Mouse (Mus musculus) G1E (cell line): ENCODE data around the gene Rinl. TPM values are rescaled to one million over a fixed set of nuclear protein-coding genes. Genes with fewer than 3 reads are reported as not detected.

Experiments used
- ATAC-seq: 2 replicates; pipeline ENCODE4 v1.8.0; 2016; ENCODE audit warnings: mild to moderate bottlenecking; ENCODE audit not compliant: insufficient number of reproducible peaks, poor library complexity, low FRiP score, severe bottlenecking; ENCODE audit errors: extremely low read depth
- DNase-seq: peaks from one replicate; pipeline ENCODE4 v3.0.0; 2012; ENCODE audit warnings: low spot score
- H3K27me3 ChIP-seq: 2 replicates; pipeline ENCODE4 v1.6.1; 2012; ENCODE audit warnings: mild to moderate bottlenecking, low read length, inconsistent platforms; ENCODE audit not compliant: insufficient read depth
- H3K36me3 ChIP-seq: replicated peaks from 2 replicates; pipeline ENCODE3; 2012; ENCODE audit warnings: mild to moderate bottlenecking, inconsistent platforms
- H3K4me1 ChIP-seq: 2 replicates; pipeline ENCODE4 v1.6.1; 2012; ENCODE audit warnings: low read depth, low read length, inconsistent platforms, mixed read lengths; ENCODE audit not compliant: insufficient read depth
- H3K4me3 ChIP-seq: 2 replicates; pipeline ENCODE4 v1.5.1; 2012; ENCODE audit warnings: low read depth, mild to moderate bottlenecking, inconsistent platforms, low read length, moderate library complexity, mixed read lengths
- H3K9me3 ChIP-seq: replicated peaks from 2 replicates; pipeline ENCODE4 v1.6.1; 2012; ENCODE audit warnings: inconsistent platforms
- CTCF ChIP-seq: IDR thresholded peaks from 2 replicates; pipeline ENCODE4 v1.5.1; 2012; ENCODE audit warnings: low read depth, low read length, inconsistent platforms, mixed read lengths
- GATA1 ChIP-seq: IDR thresholded peaks from 2 replicates; pipeline ENCODE4 v1.6.1; 2012; ENCODE audit warnings: borderline replicate concordance, low read length, inconsistent platforms, mixed read lengths
- GATA2 ChIP-seq: IDR thresholded peaks from 2 replicates; pipeline ENCODE4 v1.6.1; 2012; ENCODE audit warnings: low read depth, low read length, inconsistent platforms, borderline replicate concordance
- POLR2AphosphoS5 ChIP-seq: IDR thresholded peaks from 2 replicates; pipeline ENCODE4 v1.6.1; 2012; ENCODE audit warnings: low read depth, low read length, inconsistent platforms; ENCODE audit not compliant: insufficient replicate concordance
- TAL1 ChIP-seq: conservative IDR thresholded peaks from 2 replicates; pipeline ENCODE4 v1.6.1; 2012; ENCODE audit warnings: low read depth, low read length, inconsistent platforms, mixed read lengths
- polyA plus RNA-seq: library from polyadenylated mRNA; stranded (reverse); fragments of >175 nt; gene quantifications from 2 replicates; pipeline ENCODE4 v1.2.3, GENCODE M21; 2012
- total RNA-seq, 2 experiments: library from RNA; stranded (forward) in 1 of 2; stranded (reverse) in 1 of 2; fragments of 200-1000 nt in 1 of 2; fragments of >200 nt in 1 of 2; fragmentation: Nextera tagmentation in 1 of 2; gene quantifications; 2 replicates each; pipeline ENCODE4 v1.2.3; 2014 to 2017

The Rinl gene
- total and polyA plus RNA-seq, 3 experiments = 1.4 to 1.8 (median 1.4) TPM

- Histone ChIP-seq H3K27me3 (no peaks in the 10 kb centered on the region), H3K9me3 (no peaks in the 10 kb centered on the region), H3K36me3 (peaks cover 68% of the 10 kb centered on the region), H3K4me1 (peaks cover 69% of the 10 kb centered on the region), H3K4me3 (no peak overlapping the region)
- no peak for ATAC-seq
- TF ChIP-seq GATA1 = no peak
- TF ChIP-seq GATA2 = no peak
- TF ChIP-seq CTCF = no peak
- TF ChIP-seq TAL1 = no peak
- TF ChIP-seq POLR2AphosphoS5 = no peak
- DNase-seq = no peak
These were observed 35.2 kb downstream of the Rinl start for GRCm38 (mm10) chr7:28823932-28824331.

GRCm38 (mm10) chr7:28824941-28825685 lies 36.3 kb downstream of the Rinl start, which contains the start of gene Ech1:
TSS of gene Ech1 (plus strand) at chr7:28825217.
- ATAC-seq (peak; percentile 41; the same call in 1 of the 2 replicates), DNase-seq (peak; percentile 65)
- peaks cover 66% of the 10 kb centered on the region for H3K36me3 ChIP-seq
- TF ChIP-seq POLR2AphosphoS5 = no peak
- TF ChIP-seq GATA1 = no peak
- no peak for TF ChIP-seq GATA2
- no peak for TF ChIP-seq CTCF
- TF ChIP-seq TAL1 = no peak
- H3K27me3 ChIP-seq = no peaks in the 10 kb centered on the region
- peak within 1 kb of the TSS; percentile 69 for H3K4me3 ChIP-seq
- H3K4me1 ChIP-seq = peaks cover 59% of the 10 kb centered on the region
- peaks cover 6% of the 10 kb centered on the region for H3K9me3 ChIP-seq

- ATAC-seq = peak; percentile 26; the same call in 1 of the 2 replicates
- TF ChIP-seq GATA2 (no peak), TAL1 (no peak), GATA1 (no peak), CTCF (no peak), POLR2AphosphoS5 (no peak)
- Histone ChIP-seq H3K36me3 (peaks cover 66% of the 10 kb centered on the region), H3K9me3 (peaks cover 7% of the 10 kb centered on the region), H3K27me3 (no peaks in the 10 kb centered on the region), H3K4me3 (peak overlapping the region; percentile 69), H3K4me1 (peaks cover 52% of the 10 kb centered on the region)
- no peak for DNase-seq
These were observed 37.1 kb downstream of the Rinl start for GRCm38 (mm10) chr7:28825686-28826401.

GRCm38 (mm10) chr7:28826402-28826772 lies 37.6 kb downstream of the Rinl start:
- no peak overlapping the region for H3K4me3 ChIP-seq
- TF ChIP-seq GATA1 = no peak
- TF ChIP-seq GATA2 = no peak
- TF ChIP-seq TAL1 = no peak
- TF ChIP-seq CTCF = no peak
- TF ChIP-seq POLR2AphosphoS5 = no peak
- H3K4me1 ChIP-seq = peaks cover 47% of the 10 kb centered on the region
- ATAC-seq = no peak
- DNase-seq = no peak
- H3K27me3 ChIP-seq = no peaks in the 10 kb centered on the region
- peaks cover 7% of the 10 kb centered on the region for H3K9me3 ChIP-seq
- H3K36me3 ChIP-seq = peaks cover 66% of the 10 kb centered on the region

- Histone ChIP-seq H3K36me3 (peaks cover 66% of the 10 kb centered on the region), H3K27me3 (no peaks in the 10 kb centered on the region), H3K4me3 (no peak overlapping the region), H3K9me3 (peaks cover 7% of the 10 kb centered on the region), H3K4me1 (peaks cover 49% of the 10 kb centered on the region)
- no peak for ATAC-seq
- DNase-seq = no peak
- TF ChIP-seq GATA1 (no peak), POLR2AphosphoS5 (no peak), TAL1 (no peak), GATA2 (no peak), CTCF (no peak)
These were observed 38.6 kb downstream of the Rinl start for GRCm38 (mm10) chr7:28827338-28827737.

GRCm38 (mm10) chr7:28829821-28830220 lies 41.1 kb downstream of the Rinl start:
- TF ChIP-seq CTCF = no peak
- no peak for TF ChIP-seq TAL1
- no peak for TF ChIP-seq POLR2AphosphoS5
- no peak for TF ChIP-seq GATA2
- TF ChIP-seq GATA1 = no peak
- Histone ChIP-seq H3K36me3 (peaks cover 55% of the 10 kb centered on the region), H3K4me1 (peaks cover 28% of the 10 kb centered on the region), H3K9me3 (peaks cover 7% of the 10 kb centered on the region), H3K4me3 (no peak overlapping the region), H3K27me3 (peaks cover 10% of the 10 kb centered on the region)
- no peak for ATAC-seq
- DNase-seq = no peak
